Mouse (Mus musculus): ENCODE measurements at regions not wholly inside any gene's neighbourhood (a gene's known extent, or its start where the extent isn't known, plus 50 kb on each side); places are given as distances from the start of the nearest gene placed in this dataset.

DNA sequence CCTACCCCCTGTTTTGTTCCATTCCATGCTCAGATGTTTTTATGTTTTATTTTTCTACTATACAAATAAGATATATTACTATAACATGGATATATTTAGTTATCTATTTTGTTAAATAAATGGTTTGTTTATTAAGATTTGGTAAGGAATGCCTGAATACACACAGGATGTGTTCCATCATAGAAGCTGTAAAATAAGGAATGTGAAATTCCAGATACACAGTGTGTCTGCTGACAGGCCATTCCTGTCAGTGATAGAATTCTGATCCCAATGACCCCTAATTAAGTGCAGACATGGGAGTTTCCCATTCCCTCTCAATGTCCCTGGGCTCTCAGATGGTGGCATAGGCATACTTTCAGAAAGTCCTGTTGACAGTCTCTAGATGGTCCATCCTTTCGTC, 267.6 kb downstream of the Klf6 start:
- TF ChIP-seq CTCF (IDR thresholded peaks at IDR 0.05; ENCODE audit: extremely low read depth, insufficient read length, insufficient replicate concordance, low read depth, low read length) (no peak), POLR2A (IDR thresholded peaks at IDR 0.05; ENCODE audit: low read depth, low read length) (no peak)
